Mouse (Mus musculus) brain, adult 10 weeks (tissue): Measurements from ENCODE around the gene Lsp1. TPM values are rescaled to one million over a fixed set of nuclear protein-coding genes. Genes with fewer than 3 reads are reported as not detected.

ENCODE experiments used
- polyA plus RNA-seq: library from polyadenylated mRNA; stranded (reverse); fragments of 350-450 nt; fragmentation: Illumina TruSeq; extraction: RNeasy Lipid Tissue Mini Kit (QIAGEN cat#74804); gene quantifications from one replicate; pipeline ENCODE4 v1.2.3, GENCODE M21; 2015; ENCODE audit warnings: low read depth, low replicate concordance

Lsp1 gene
- polyA plus RNA-seq, result 6.2 TPM

GRCm38 (mm10) chr7:142460636-142461077 is at the start of gene Lsp1:
Gene Lsp1 (plus strand): TSS chr7:142460809.

GRCm38 (mm10) chr7:142434137-142434865 is 26.3 kb upstream of the Lsp1 start, which contains the start of gene Syt8:
Gene Syt8 (plus strand): TSS chr7:142434850.

GRCm38 (mm10) chr7:142441585-142441984 is 19.0 kb upstream of the Lsp1 start, which contains the start of gene Tnni2:
Gene Tnni2 (plus strand): TSS chr7:142441808.

GRCm38 (mm10) chr7:142498575-142498974 is 38.0 kb downstream of the Lsp1 start, which contains the start of gene Tnnt3:
Gene Tnnt3 (plus strand): TSS chr7:142498836.

GRCm38 (mm10) chr7:142532671-142533058 is 72.1 kb downstream of the Lsp1 start, which contains the start of gene Mrpl23:
Gene Mrpl23 (plus strand): TSS chr7:142532686.

Other genes with a start within 250 kb of the Lsp1 start
- not detected for gene Gm7579, start 248.9 kb upstream of the Lsp1 start, polyA plus RNA-seq
- gene Krtap5-5, start 230.8 kb upstream of the Lsp1 start, polyA plus RNA-seq, result not detected
- not detected for gene Gm40460, start 219.7 kb upstream of the Lsp1 start, polyA plus RNA-seq
- gene Gm2431, start 202.5 kb upstream of the Lsp1 start, polyA plus RNA-seq, result not detected
- gene Gm4559, start 186.4 kb upstream of the Lsp1 start, polyA plus RNA-seq, result not detected
- not detected for gene Krtap5-1, start 163.7 kb upstream of the Lsp1 start, polyA plus RNA-seq
- not detected for gene Krtap5-4, start 157.3 kb upstream of the Lsp1 start, polyA plus RNA-seq
- 36.7 TPM for gene Ifitm10, start 87.1 kb upstream of the Lsp1 start, polyA plus RNA-seq
- gene Gm49369, start 78.1 kb upstream of the Lsp1 start, polyA plus RNA-seq, result not detected
- 492 TPM for gene Ctsd, start 72.8 kb upstream of the Lsp1 start, polyA plus RNA-seq
- not detected for gene Syt8, start 26.0 kb upstream of the Lsp1 start, polyA plus RNA-seq
- 1.9 TPM for gene Tnni2, start 19.0 kb upstream of the Lsp1 start, polyA plus RNA-seq
- 2.0 TPM for gene Tnnt3, start 38.0 kb downstream of the Lsp1 start, polyA plus RNA-seq
- 78.7 TPM for gene Mrpl23, start 71.9 kb downstream of the Lsp1 start, polyA plus RNA-seq
- gene Igf2, start 206.0 kb downstream of the Lsp1 start, polyA plus RNA-seq, result 60.1 TPM
- gene Gm49394, start 209.1 kb downstream of the Lsp1 start, polyA plus RNA-seq, result not detected